Mouse (Mus musculus) lung, postnatal 14 days (tissue): ENCODE results near the gene Muc1.
A peak's percentile ranks its signal among the peaks of the same experiment; 100 is the strongest.

Experiments used
- DNase-seq: peaks from one replicate; pipeline ENCODE4 v3.0.0; 2021

The Muc1 gene

DNA sequence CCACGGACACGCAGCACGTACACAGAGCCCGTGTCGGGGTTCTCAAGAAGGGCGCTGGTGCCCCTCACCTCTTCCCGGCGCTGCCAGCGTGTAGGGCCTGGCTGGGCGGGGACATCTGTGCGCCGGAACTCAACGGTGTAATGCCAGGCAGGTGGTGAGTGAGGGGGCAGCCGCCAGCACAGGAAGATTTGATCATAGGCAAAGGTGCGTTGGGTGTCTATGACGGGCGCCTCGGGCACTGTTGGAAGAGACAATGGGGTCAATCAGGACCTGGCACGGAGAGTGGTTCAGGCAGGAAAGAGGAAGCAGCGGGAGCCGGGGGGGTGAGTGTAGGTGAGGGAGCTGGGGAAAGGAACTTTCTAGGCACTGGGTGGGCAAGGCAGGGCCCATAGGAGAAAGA lies 8.8 kb downstream of the Muc1 start:
- DNase-seq, result no peak

DNA sequence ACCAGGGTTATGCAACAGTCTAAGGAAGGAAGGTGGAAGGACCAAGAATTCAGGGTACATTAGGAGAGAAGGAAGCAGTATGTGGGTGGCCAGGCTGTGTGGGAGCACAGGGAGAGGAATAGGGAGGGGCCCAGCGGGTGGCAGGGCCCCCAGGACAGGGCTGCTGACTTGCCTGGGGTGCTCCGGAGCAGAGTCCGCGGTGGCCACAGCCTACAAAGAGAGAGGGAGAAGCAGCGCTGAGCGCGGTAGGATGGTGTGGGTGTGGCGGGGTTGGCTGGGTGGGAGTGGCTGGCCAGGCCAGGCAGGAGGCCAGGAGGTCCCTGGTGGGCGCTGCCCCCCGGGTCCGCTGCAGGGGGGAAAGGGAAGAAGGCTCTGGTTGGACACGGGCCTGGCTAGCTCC lies 9.6 kb downstream of the Muc1 start:
- DNase-seq, result no peak

DNA sequence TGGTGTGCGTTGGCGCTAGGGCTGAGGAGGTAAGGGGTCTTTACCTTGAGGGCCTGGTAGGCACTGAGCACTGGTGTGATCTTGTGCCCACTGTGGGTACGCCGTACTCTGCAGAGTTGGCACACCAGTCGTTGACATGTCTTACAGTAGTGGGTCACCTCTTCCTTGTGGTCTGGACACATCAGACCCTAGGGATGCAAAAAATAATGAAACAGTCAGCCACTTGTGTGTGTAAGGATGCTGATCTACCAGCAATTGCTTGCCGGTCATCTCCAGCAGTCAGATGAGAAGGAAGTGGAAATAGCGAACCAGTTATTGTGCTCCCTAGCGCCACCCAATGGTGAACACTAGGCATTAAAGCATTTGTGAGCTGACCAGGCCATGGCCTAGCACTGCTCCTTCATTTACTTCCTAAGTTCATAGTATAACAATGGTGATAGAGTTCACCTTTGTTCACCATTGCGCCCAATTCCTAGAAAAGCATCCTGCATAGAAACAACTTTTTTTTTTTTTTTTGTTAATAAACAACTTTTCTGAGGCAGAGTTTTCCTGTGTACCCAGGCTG lies 13.6 kb downstream of the Muc1 start:
- peak; percentile 81 for DNase-seq

DNA sequence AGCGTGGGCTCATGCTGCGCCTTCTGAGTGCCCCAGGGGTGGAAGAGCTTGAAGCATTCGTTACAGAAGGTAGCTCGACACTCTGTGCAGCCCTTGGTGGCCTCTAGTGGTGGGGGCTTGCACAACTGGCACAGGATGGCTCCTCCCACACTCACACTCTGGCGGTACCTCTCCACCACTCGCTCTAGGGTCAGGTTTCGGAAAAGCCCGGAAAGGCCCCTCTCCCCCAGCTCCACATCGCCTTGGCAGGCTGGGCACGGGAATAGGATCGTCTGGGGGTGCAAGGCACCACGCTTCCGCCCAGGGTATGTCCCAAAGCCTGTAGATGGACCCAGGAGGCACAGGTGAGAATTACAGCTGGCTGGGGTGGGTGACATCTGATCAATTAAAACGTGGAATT lies 14.8 kb downstream of the Muc1 start:
- DNase-seq, result peak; percentile 67

DNA sequence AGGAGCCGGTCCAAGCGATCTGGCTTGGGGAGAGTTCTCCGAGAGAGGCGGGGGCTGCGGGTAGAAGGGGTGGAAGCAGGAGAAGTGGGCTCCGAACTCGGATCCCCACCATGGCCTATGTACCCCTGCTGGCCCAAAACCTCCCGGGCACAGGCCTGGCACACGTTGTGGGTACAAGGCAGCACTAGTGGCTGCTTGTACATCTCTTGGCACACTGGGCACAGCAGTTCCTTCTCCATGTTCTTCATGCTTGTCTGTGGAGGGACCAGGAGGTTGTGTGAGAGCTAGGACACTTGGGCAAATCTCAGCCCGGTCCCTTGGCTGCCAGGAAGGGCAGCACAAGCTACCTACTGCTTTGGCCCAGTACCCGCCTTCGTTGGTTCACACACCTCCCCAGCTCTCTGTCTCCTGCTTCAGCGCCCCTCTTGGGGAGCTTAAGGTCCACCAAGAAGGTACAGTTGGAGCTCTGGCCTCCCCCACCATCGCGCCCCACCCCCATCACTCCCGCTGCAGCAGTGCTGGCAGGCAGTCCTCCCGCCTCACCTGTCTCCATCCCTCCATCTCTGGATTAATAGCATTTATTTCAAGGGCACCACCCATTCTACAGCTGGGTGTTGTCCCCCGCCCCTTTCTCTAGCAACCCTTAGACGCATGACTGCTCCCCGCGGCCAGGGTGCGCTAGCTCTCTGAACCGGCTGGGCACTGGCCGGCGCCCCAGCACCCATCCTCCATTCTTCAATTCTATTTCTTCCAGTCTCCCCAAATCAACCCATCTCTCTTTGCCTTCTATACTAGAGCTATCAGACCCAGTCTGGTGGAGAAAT lies 15.5 kb downstream of the Muc1 start:
- DNase-seq, result no peak

DNA sequence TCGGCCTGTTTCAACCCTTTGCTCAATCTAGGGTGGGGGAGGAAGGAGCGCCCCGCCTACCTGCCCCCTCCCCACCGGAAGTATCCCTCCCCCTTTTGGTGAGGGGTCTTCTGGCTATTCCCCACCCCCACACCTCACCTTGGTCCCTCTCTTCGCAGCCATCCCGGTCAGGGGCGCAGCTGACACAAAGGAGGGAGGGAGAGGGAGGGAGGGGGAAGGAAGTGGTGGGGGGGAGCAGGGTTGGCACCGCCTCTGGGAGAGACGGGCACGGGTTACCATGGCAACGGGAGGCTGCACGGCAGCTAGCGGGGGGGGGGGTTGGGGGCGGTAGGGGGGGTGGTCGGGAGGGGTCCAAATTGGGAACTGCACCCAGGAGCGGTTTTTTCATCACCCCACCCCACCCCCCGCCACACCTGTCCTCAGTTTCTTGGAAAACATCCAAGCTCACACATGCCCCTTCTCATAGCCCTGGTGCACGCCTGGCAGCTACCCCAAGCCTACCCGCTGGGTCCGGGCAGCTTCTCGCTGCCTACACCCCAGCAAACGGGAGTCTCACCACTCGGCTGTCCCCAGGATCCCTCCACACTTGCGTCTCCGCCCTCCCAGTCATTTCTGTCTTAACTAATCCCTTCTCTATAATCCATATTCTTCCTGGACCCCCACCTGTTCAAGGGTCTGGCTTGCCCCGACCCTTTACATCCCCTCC lies 16.3 kb downstream of the Muc1 start:
- no peak for DNase-seq

DNA sequence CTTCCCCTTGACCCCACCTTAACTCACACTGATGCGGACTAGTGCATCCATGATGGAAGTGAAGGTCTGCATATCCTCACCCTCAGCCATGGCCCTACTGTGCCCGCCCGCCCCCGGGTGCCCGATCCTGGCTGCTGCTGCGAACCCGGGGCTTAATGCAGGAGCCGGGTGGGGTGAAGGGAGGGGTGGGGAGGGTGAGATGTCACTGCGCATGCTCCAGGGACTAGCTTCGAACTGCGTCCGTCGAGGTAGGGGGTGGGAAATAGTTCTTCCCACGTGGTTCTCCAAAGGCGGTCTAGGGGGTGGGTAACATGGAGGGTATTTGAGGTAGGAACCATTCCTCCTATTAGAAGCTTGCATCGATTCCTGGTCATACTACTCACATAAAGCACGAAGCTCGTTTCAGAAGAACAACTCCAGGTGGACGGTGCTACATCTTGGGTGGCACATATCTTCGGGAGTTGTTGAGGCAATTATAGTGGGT lies 16.9 kb downstream of the Muc1 start, which contains the start of gene Krtcap2:
Gene Krtcap2, plus strand, starts transcription at position 279 of the 484 bp plus-strand sequence.
- DNase-seq, result no peak

DNA sequence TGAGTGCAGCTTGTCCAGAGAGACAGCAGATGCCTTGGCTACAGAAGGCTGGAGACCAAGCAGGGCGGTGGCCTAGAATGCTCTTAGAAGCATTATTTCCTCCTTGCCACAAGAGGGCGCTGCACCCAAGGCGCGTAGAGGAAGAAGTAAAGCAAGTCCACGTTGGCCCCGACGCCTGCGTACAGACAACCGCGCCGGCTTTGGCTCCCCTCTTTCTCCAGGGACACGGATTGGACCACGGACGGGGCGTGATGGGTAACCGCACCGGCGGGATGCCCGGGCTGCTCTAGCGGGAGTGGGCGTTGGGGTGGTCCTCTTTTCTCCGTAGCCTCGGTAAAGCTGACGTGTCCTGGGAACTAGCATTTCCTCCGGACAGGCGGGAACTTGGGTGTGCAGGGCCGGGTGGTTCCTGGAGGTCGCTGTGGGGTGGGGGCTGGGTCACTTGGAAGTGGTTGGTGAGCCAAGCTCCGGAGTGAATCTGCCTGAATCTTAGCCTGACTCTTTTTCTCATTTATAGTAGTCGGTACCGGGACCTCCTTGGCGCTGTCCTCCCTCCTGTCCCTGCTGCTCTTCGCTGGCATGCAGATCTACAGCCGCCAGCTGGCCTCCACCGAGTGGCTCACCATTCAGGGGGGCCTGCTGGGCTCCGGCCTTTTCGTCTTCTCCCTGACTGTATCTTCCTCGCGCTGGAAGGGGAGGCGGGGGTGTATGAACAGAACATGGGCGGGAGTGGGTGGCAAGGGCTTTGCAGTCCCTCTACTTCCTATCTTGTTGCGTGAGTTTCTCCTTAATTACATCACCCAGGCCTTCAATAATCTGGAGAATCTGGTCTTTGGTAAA lies 17.6 kb downstream of the Muc1 start, which contains the start of gene Trim46:
Gene Trim46, minus strand, starts transcription at position 49 of the 840 bp plus-strand sequence.
- peak; percentile 90 for DNase-seq

DNA sequence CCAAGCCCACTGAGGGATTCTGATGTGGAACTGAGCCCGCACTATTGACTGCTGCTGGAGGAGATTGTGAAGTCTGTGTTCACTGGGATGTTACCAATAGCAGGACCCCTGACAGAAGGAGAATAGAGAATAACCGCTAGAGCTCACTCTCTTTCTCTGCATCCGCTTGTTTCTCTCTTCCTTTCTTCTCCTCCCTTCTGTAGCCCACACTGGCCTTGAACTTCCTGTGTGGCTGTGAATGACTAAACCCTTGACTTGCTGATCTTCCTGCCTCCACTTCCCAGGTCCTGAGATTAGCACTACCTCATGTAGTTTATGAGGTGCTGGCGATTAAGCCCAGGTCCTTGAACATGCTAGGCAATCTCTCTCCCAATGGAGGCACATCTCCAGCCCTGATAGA lies 18.6 kb downstream of the Muc1 start:
- DNase-seq, result no peak

DNA sequence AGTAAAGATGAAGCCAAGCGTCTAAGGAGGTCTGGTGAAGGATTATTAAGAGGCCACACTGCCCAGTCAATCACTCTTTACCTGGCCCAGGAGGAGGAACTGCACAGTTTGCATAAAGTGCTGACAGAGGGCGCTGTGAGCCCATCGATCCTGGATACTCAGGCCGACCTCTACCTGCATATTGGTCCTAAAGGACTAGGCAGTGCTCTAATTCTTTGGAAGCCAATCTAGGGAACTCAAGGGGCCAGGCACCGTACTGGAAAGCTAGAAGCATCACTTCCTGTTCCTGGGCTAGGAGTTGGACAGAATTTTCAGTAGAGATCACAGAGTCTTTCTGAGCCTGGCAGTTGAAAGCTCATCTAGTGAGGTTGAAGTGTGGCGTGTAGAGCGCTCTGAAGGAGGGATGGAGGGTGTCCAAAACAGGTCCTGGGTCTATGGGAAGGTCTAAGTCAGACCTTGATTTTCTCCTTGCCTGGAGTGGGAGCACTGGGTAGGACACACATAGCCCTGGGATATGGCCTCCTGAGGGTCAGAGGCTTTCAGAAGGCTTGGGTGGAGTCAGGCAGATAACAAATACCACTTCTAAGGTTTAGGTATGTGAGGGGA lies 21.7 kb downstream of the Muc1 start:
- peak; percentile 81 for DNase-seq

DNA sequence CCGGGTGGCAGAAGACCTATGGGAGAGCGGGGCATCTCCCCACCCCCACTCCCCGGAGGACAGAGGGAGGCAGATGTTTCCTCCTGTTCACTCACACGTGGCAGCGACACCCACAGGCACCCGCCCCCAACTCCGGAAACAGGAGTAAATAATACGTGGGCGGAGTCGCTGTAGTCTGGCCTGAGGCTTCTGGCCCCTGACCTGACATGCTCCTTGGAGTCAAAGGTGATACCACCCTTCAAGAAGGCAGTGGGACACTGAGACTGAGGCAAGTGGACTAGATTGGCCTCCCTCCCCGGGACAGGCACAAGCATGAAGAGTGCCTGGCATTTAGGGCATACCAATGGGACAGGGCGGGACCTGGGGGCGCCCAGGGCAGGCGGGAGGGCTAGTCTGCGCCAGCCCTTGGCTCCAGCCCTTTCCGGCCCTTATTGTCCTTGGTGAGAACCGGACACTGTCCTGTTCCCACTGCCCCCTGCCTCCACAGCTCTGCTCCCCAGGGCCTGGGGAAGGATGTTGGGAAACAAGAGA lies 22.6 kb downstream of the Muc1 start:
- peak; percentile 75 for DNase-seq

DNA sequence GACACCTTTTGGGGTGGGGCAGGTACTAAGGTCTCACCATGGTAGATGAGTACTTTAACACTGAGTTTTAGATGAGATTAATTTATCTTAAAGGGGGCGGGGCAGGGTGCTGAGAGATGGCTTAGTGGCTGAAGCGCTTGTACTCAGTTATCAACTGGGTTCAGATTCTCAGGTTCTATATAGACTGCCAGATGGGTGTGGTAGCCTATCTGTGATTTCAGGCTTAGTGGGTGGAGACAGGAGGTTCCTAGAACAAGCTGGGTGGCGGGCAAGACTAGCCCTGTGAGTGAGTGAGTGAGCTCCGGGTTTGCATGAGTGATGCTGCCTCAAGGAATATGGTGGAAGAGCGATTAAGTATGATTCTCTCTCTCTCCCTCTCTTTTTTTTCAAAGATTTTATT lies 26.1 kb downstream of the Muc1 start:
- DNase-seq, result no peak

DNA sequence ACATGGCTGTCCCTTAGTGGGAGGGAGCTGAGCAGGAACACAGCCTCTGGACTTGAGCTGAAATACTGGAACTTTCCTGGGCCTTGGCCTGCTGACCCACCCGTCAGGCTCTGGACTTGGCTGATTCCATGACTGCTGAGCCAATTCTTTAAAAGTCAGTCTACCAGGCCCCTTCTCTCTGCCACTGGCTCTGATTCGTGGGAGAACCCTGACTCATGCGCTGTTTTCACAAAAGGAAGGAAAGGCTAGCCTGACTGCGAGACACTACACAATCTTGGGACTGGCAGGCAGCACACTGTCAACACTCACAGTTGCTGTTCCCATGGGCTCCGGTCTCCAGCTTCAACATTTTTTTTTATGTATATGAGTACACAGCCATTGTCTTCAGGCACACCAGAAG lies 27.3 kb downstream of the Muc1 start:
- DNase-seq, result no peak

DNA sequence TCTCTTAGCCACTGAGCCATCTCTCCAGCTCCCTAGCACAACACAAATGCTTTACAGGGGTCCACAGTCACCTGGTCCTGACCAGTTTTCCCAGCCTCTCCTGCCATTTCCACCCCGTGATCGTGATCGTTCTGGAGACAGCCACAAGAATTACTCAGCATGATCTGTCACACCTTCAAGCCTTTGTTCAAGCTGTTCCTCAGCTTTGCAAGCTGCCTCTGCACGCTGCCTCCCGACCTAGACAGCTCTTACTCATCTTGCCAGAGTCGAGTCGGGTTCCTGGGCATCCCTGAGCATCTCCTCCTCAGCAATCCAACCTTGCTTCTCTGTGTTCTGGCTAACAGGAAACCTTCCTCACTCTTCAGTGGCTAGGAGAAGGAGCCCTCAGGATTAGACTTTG lies 30.2 kb downstream of the Muc1 start, which contains the start of gene Dpm3:
Gene Dpm3, plus strand, starts transcription at position 283 of the 400 bp plus-strand sequence.
- DNase-seq, result no peak

DNA sequence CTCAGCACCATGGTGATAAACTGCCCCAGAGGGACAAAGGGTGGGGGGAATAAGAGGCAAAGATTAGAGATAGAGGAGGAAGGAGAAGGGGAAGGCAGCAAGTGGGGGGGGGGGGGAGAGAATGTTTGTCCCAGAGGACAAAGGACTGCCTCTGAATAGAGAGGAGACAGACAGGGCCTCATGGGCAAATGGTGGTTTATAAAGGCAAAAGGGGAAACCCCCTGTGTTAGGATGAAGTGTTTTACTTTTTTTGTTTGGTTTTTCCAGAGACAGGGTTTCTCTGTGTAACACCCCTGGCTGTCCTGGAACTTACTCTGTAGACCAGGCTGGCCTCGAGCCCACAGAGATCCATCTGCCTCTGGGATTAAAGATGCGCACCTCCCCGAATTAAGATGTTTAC lies 31.4 kb downstream of the Muc1 start:
- no peak for DNase-seq

DNA sequence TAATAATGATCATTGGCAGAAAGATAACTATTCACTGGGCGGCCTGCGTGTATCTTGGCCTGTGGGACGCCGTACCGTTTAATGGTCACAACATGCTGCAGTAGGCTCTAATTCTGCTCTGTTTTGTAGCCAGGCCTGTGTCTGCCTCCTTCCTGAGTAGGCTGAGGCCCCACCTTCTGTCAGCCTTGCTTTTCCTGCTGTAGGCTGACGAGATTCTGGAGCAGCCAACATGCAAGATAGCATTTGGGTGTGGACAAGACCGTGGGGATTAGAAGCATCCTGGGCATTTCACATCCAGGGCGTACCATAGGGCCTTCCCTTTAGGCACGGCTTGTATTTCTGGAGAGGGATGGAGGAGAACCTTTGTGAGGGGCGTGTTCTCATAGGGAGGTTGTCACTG lies 33.6 kb downstream of the Muc1 start:
- DNase-seq, result peak; percentile 34

DNA sequence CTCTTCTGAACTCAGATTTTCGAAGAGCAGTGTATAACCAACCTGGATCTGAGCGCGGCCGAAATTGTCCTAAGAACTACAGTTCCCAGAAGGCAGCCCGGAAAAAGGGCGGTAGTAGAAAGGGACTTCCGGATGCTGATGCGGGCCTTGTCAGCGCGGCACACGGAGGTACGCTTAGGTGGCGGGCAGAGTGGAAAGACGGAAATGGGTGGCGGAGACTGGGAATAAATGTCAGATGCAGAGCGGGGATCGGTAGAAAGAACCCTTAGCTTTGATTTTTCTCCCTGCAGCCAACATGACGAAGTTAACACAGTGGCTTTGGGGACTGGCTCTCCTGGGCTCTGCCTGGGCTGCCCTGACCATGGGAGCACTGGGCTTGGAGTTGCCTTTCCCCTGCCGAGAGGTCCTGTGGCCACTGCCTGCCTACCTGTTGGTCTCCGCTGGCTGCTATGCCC lies 37.6 kb downstream of the Muc1 start:
- peak; percentile 82 for DNase-seq

DNA sequence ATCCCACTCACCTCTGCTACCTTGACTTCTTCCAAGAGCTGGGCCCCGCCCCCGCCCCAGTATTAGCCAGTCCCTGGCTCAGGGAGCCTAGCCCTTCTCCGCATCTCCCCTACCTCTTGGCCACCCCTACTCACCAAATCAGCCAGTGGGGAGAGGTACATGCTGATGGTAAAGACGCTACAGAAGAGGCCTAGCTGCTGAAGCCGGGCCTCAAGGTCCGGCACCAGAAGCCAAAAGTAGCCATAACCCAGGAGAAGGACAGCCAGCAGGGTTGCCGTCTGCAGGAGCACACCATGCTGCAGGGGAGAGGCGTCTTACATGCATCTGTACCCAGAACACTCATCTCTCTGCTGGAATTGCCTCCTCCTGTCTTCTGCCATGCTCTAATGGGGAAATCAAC lies 40.1 kb downstream of the Muc1 start:
- DNase-seq, result no peak

DNA sequence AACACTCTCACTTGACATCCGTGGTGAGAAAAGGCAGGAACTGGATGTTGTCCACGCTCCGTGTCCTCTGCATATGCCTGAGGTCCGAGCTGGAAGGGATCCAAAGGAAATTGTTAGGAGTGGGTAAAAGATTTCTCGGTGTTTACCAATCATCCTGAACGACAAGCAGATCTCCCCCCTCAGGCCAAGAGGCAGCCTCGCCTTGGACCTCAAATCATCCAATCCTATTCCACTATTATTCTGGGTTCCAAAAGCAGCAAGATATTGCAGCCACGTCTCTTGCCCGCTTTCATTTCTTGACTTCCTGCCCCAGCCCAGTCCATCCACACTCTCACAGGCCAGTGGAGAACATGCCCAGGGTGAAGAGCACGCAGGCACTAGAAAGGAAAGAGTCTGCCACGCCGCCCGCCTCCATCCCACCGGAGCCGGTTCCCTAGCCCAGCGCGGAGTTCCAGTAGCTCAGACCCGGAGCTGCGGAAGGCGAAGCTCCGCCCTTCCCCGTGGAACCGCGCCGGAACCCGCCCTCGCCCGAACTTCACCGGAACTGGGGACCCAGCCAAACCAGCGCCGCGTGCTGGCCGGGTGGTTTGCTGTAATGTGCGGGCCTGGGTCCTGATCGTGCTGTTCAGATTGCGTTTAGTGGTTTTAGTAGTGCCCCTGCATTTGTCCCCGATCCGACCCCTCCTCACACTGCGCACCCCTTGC lies 41.3 kb downstream of the Muc1 start, which contains the start of gene Slc50a1:
Gene Slc50a1, minus strand, starts transcription at position 520 of the 705 bp plus-strand sequence.
- DNase-seq, result peak; percentile 91

DNA sequence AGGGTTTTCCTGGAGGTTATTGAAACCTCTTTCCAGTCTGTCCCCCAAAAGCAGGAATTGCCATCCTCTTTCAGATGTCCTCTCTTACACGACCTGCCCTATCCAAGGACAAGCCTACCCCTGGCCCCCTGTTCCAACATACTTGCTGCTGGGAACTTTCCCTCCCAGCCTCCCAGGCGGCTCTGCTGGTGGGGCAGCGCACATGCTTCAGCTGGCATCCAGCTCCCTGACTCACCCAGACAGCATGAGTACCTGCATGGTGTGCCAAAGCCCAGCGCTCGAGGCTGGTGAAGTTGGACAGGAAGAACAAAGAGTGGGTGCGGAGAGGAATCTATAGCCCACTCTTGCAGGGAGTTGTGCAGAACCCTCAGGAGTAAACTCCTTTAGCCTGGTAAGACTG lies 42.0 kb downstream of the Muc1 start:
- DNase-seq, result peak; percentile 42

DNA sequence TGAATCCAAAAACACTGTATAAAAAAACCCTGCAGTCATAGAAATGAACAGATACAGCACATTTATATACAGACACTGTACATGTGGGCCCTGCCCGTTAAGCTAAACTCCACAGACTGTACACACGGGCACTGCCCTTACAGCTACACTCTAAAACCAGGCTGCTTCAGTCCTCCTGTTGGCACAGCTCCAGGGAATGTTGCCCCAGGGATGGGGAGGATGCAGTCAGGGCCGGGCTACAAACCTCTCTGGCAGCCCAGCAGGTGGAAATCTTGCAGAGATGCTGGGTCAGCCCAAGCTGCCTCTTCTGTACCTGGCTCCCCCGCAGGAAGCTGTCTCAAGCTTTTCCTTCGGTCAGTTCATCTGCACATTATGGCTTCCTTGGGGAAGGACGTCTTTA lies 42.9 kb downstream of the Muc1 start:
- DNase-seq, result peak; percentile 35
